Mouse (Mus musculus) liver, embryonic 14.5 days (tissue): ENCODE data around the gene Ptcra. TPM values are rescaled to one million over a fixed set of nuclear protein-coding genes. Genes with fewer than 3 reads are reported as not detected.

Experiments
- ATAC-seq: fragments of 200-750 bp; cut with Nextera tagmentation; 2 replicates; pipeline ENCODE4 v1.8.0; 2017; ENCODE audit warnings: moderate number of reproducible peaks, mild to moderate bottlenecking, moderate library complexity; ENCODE audit not compliant: insufficient read depth
- DNase-seq, 3 experiments: peaks; one replicate each; pipeline ENCODE4 v3.0.0-alpha.2; 2012 to 2013; ENCODE audit warnings: low read depth in 3 of 3, low spot score in 3 of 3
- H3K27ac ChIP-seq: fragments of 300-500 bp; sonication (generic); 2 replicates; pipeline ENCODE4 v1.5.1; 2014; ENCODE audit warnings: moderate library complexity, mild to moderate bottlenecking, control low read depth, inconsistent platforms
- H3K27me3 ChIP-seq: fragments of 300-500 bp; sonication (generic); 2 replicates; pipeline ENCODE4 v1.6.1; 2014; ENCODE audit warnings: mild to moderate bottlenecking, low read length, moderate library complexity; ENCODE audit not compliant: control insufficient read depth, insufficient read depth
- H3K36me3 ChIP-seq: fragments of 300-500 bp; sonication (generic); replicated peaks from 2 replicates; pipeline ENCODE4 v1.6.1; 2014; ENCODE audit warnings: low read depth; ENCODE audit not compliant: control insufficient read depth, insufficient read depth
- H3K4me1 ChIP-seq, 2 experiments: fragments of 200-500 bp in 1 of 2; fragments of 300-500 bp in 1 of 2; sonication (generic) in 1 of 2; replicated peaks; 2 replicates each; pipeline ENCODE4 v1.6.1; 2012 to 2014; ENCODE audit warnings: antibody characterized with exemption in 1 of 2, inconsistent platforms in 1 of 2, low read length in 1 of 2; ENCODE audit not compliant: control insufficient read depth in 2 of 2, insufficient read depth in 2 of 2
- H3K4me2 ChIP-seq: fragments of 300-500 bp; sonication (generic); 2 replicates; pipeline ENCODE4 v1.6.1; 2014; ENCODE audit warnings: low read depth, mild to moderate bottlenecking, control low read depth, moderate library complexity
- H3K4me3 ChIP-seq, 2 experiments: fragments of 200-500 bp in 1 of 2; fragments of 300-500 bp in 1 of 2; sonication (generic) in 1 of 2; 2 replicates each; pipeline ENCODE4 v1.5.1; 2012 to 2014; ENCODE audit warnings: low read depth in 2 of 2, low read length in 2 of 2, mild to moderate bottlenecking in 2 of 2, control low read depth in 1 of 2, inconsistent platforms in 1 of 2, moderate library complexity in 1 of 2; ENCODE audit not compliant: insufficient read depth in 1 of 2
- H3K9ac ChIP-seq: fragments of 300-500 bp; sonication (generic); replicated peaks from 2 replicates; pipeline ENCODE4 v1.6.1; 2014; ENCODE audit warnings: mild to moderate bottlenecking, control low read depth, moderate library complexity
- H3K9me3 ChIP-seq: fragments of 300-500 bp; sonication (generic); 2 replicates; pipeline ENCODE4 v1.6.1; 2016; ENCODE audit warnings: low read length, mixed read lengths; ENCODE audit not compliant: control insufficient read depth
- CTCF ChIP-seq: IDR thresholded peaks from 2 replicates; pipeline ENCODE4 v1.5.1; 2016; ENCODE audit warnings: antibody characterized with exemption, low read depth, control low read depth
- EP300 ChIP-seq: IDR thresholded peaks from 2 replicates; pipeline ENCODE4 v1.6.1; 2016; ENCODE audit warnings: antibody characterized with exemption, low read depth
- WGBS: fragments of 180-500 bp; shearing (Covaris S2); extraction: QIAGEN DNeasy Blood & Tissue Kit; methylation state at CpG from one replicate; pipeline ENCODE4 v1.1.7; 2014; ENCODE audit not compliant: insufficient replicate concordance; 5-methylcytosine and 5-hydroxymethylcytosine counted together
- polyA plus RNA-seq, 2 experiments: library from polyadenylated mRNA; depleted of rRNA in 1 of 2; stranded (reverse) in 1 of 2; unstranded in 1 of 2; fragments of >200 nt; fragmentation: Nextera tagmentation in 1 of 2; extraction: Ambion mirVana in 1 of 2; gene quantifications; 2 replicates each; pipeline versions ENCODE4 v1.2.1 to v1.2.3; 2012 to 2014

Gene Ptcra
- polyA plus RNA-seq, 2 experiments: 0.04 to 0.10 TPM

- H3K27me3 ChIP-seq: no peaks in the 10 kb centered on the region
- H3K4me2 ChIP-seq: no peak overlapping the region
- no peaks in the 10 kb centered on the region for H3K4me1 ChIP-seq
- no peak overlapping the region for H3K4me3 ChIP-seq
- ATAC-seq: no peak
- H3K9ac ChIP-seq: no peak overlapping the region
- H3K9me3 ChIP-seq: no peaks in the 10 kb centered on the region
- H3K36me3 ChIP-seq: no peaks in the 10 kb centered on the region
- no peak overlapping the region for H3K27ac ChIP-seq
- 71% methylated on average over 12 of the region's 12 CpGs for WGBS
- DNase-seq: no peak
- TF ChIP-seq EP300 (no peak), CTCF (no peak)
Observed at GRCm38 (mm10) chr17:46758753-46759152, 4.8 kb downstream of the Ptcra start.

GRCm38 (mm10) chr17:46751794-46752556 lies 11.5 kb downstream of the Ptcra start, which contains the start of gene Cnpy3:
TSS of gene Cnpy3 (minus strand) at chr17:46752214.
- H3K9me3 ChIP-seq: no peaks in the 10 kb centered on the region
- H3K27ac ChIP-seq: peak within 1 kb of the TSS; percentile 60
- peak within 1 kb of the TSS; percentile 73 to 86 for H3K4me3 ChIP-seq
- H3K36me3 ChIP-seq: peaks cover under 1% of the 10 kb centered on the region; the same call in 1 of the 2 replicates
- peak within 1 kb of the TSS; percentile 79 for H3K4me2 ChIP-seq
- WGBS: under 1% methylated on average over 58 of the region's 58 CpGs
- no peaks in the 10 kb centered on the region for H3K27me3 ChIP-seq
- peak; percentile 100 for ATAC-seq
- peak within 1 kb of the TSS; percentile 76 for H3K9ac ChIP-seq
- TF ChIP-seq CTCF (no peak), EP300 (0 out of 2 replicates have a peak, but pooled peaks have one; percentile 28)
- H3K4me1 ChIP-seq: peaks cover 9 to 12% of the 10 kb centered on the region in 2 experiments
- peak; percentile 95 to 96 (median 96) for DNase-seq

GRCm38 (mm10) chr17:46751056-46751793 lies 12.3 kb downstream of the Ptcra start:
- TF ChIP-seq CTCF: no peak
- no peak for TF ChIP-seq EP300
- H3K36me3 ChIP-seq: peaks cover 2% of the 10 kb centered on the region
- H3K4me2 ChIP-seq: peak overlapping the region; percentile 79
- peak; percentile 12; the same call in 1 of the 2 replicates for ATAC-seq
- H3K9ac ChIP-seq: peak overlapping the region; percentile 76
- H3K4me3 ChIP-seq: peak overlapping the region; percentile 73 to 86
- WGBS: 12% methylated on average over 16 of the region's 16 CpGs
- H3K4me1 ChIP-seq: peaks cover 9 to 12% of the 10 kb centered on the region in 2 experiments
- H3K27me3 ChIP-seq: no peaks in the 10 kb centered on the region
- H3K27ac ChIP-seq: peak overlapping the region; percentile 60
- no peaks in the 10 kb centered on the region for H3K9me3 ChIP-seq
- DNase-seq: peak; percentile 36 to 59 (median 42)

GRCm38 (mm10) chr17:46750580-46750979 lies 12.9 kb downstream of the Ptcra start:
- no peak for ATAC-seq
- Histone ChIP-seq H3K27me3 (no peaks in the 10 kb centered on the region), H3K36me3 (peaks cover 4% of the 10 kb centered on the region), H3K4me1 (peaks cover 9 to 12% of the 10 kb centered on the region in 2 experiments), H3K9ac (0 out of 2 replicates have a peak overlapping the region, but pooled peaks have one; percentile 16), H3K9me3 (no peaks in the 10 kb centered on the region), H3K27ac (no peak overlapping the region), H3K4me2 (peak overlapping the region; percentile 79), H3K4me3 (peak overlapping the region; percentile 73 to 86; a peak in 2 of 4 replicates)
- no peak for DNase-seq
- 62% methylated on average over 4 of the region's 4 CpGs for WGBS
- no peak for TF ChIP-seq CTCF
- no peak for TF ChIP-seq EP300

GRCm38 (mm10) chr17:46749282-46749681 lies 14.2 kb downstream of the Ptcra start:
- ATAC-seq (no peak), DNase-seq (no peak)
- no peaks in the 10 kb centered on the region for H3K27me3 ChIP-seq
- no peak overlapping the region for H3K9ac ChIP-seq
- 76% methylated on average over 5 of the region's 5 CpGs for WGBS
- H3K4me3 ChIP-seq: no peak overlapping the region
- H3K4me1 ChIP-seq: peaks cover 9 to 12% of the 10 kb centered on the region in 2 experiments
- no peak overlapping the region for H3K4me2 ChIP-seq
- H3K36me3 ChIP-seq: peaks cover 4% of the 10 kb centered on the region
- no peaks in the 10 kb centered on the region for H3K9me3 ChIP-seq
- H3K27ac ChIP-seq: no peak overlapping the region
- TF ChIP-seq EP300 (no peak), CTCF (no peak)
